Mouse (Mus musculus) embryonic facial prominence, embryonic 15.5 days (tissue): ENCODE results near the gene Dmbx1. TPM values are rescaled to one million over a fixed set of nuclear protein-coding genes. Genes with fewer than 3 reads are reported as not detected.

Experiments
- ATAC-seq: fragments of 200-750 bp; cut with Nextera tagmentation; 2 replicates; pipeline ENCODE4 v1.8.0; 2017; ENCODE audit warnings: low read depth, moderate TSS enrichment; ENCODE audit not compliant: insufficient number of reproducible peaks, low FRiP score, low TSS enrichment
- H3K27ac ChIP-seq: fragments of 300-500 bp; sonication (generic); replicated peaks from 2 replicates; pipeline ENCODE4 v1.5.1; 2015; ENCODE audit warnings: mild to moderate bottlenecking, inconsistent platforms
- H3K27me3 ChIP-seq: fragments of 300-500 bp; sonication (generic); 2 replicates; pipeline ENCODE4 v1.6.1; 2015; ENCODE audit warnings: inconsistent platforms
- H3K36me3 ChIP-seq: fragments of 300-500 bp; sonication (generic); 2 replicates; pipeline ENCODE4 v1.6.1; 2015; ENCODE audit warnings: mild to moderate bottlenecking, inconsistent platforms
- H3K4me1 ChIP-seq: fragments of 300-500 bp; sonication (generic); 2 replicates; pipeline ENCODE4 v1.6.1; 2015; ENCODE audit warnings: inconsistent platforms
- H3K4me2 ChIP-seq: fragments of 300-500 bp; sonication (generic); replicated peaks from 2 replicates; pipeline ENCODE4 v1.6.1; 2015; ENCODE audit warnings: mild to moderate bottlenecking, inconsistent platforms
- H3K4me3 ChIP-seq: fragments of 300-500 bp; sonication (generic); replicated peaks from 2 replicates; pipeline ENCODE4 v1.5.1; 2015; ENCODE audit warnings: mild to moderate bottlenecking, inconsistent platforms
- H3K9ac ChIP-seq: fragments of 300-500 bp; sonication (generic); 2 replicates; pipeline ENCODE4 v1.6.1; 2015; ENCODE audit warnings: inconsistent platforms
- H3K9me3 ChIP-seq: fragments of 300-500 bp; sonication (generic); replicated peaks from 2 replicates; pipeline ENCODE4 v1.6.1; 2016; ENCODE audit warnings: inconsistent platforms
- WGBS: fragments of 180-500 bp; shearing (Covaris S2); methylation state at CpG from one replicate; pipeline ENCODE4 v1.1.7; 2015; 5-methylcytosine and 5-hydroxymethylcytosine counted together
- polyA plus RNA-seq: library from polyadenylated mRNA; unstranded; fragments of >200 nt; fragmentation: Nextera tagmentation; extraction: Ambion mirVana; gene quantifications from 2 replicates; pipeline ENCODE4 v1.2.1, GENCODE M21; 2015

Dmbx1 gene
- polyA plus RNA-seq, 1 experiment from 2014 or later: 3.3 TPM

GRCm38 (mm10) chr4:115885846-115886245, 53.9 kb downstream of the Dmbx1 start:
- H3K9ac ChIP-seq: no peak overlapping the region
- no peak overlapping the region for H3K4me3 ChIP-seq
- ATAC-seq: no peak
- H3K36me3 ChIP-seq: no peaks in the 10 kb centered on the region
- H3K27ac ChIP-seq: no peak overlapping the region
- H3K9me3 ChIP-seq: no peaks in the 10 kb centered on the region
- H3K4me1 ChIP-seq: peaks cover 9% of the 10 kb centered on the region
- H3K4me2 ChIP-seq: no peak overlapping the region
- H3K27me3 ChIP-seq: peaks cover 24% of the 10 kb centered on the region
- 68% methylated on average over 3 of the region's 3 CpGs for WGBS

GRCm38 (mm10) chr4:115884022-115884421, 55.7 kb downstream of the Dmbx1 start, which contains the start of gene Kncn:
Kncn (plus strand) TSS chr4:115884400.
- Histone ChIP-seq H3K4me2 (no peak within 1 kb of the TSS), H3K9me3 (no peaks in the 10 kb centered on the region), H3K27ac (no peak within 1 kb of the TSS), H3K4me3 (no peak within 1 kb of the TSS), H3K4me1 (no peaks in the 10 kb centered on the region), H3K36me3 (no peaks in the 10 kb centered on the region), H3K9ac (no peak within 1 kb of the TSS), H3K27me3 (0 out of 2 replicates have a peak, but pooled peaks cover 7% of the 10 kb centered on the region)
- ATAC-seq: no peak
- WGBS: 63% methylated on average over 6 of the region's 6 CpGs

- WGBS: 53% methylated on average over 4 of the region's 4 CpGs
- no peak for ATAC-seq
Measured at GRCm38 (mm10) chr4:115882195-115882594, 57.5 kb downstream of the Dmbx1 start.

GRCm38 (mm10) chr4:115881183-115881582, 58.5 kb downstream of the Dmbx1 start:
- Histone ChIP-seq H3K36me3 (0 out of 2 replicates have a peak, but pooled peaks cover 3% of the 10 kb centered on the region), H3K9ac (no peak overlapping the region), H3K4me2 (no peak overlapping the region), H3K4me1 (peaks cover 7% of the 10 kb centered on the region), H3K9me3 (no peaks in the 10 kb centered on the region), H3K27ac (no peak overlapping the region), H3K27me3 (0 out of 2 replicates have a peak, but pooled peaks cover 3% of the 10 kb centered on the region), H3K4me3 (no peak overlapping the region)
- 14% methylated on average over 1 of the region's 1 CpGs for WGBS
- ATAC-seq: no peak

More at GRCm38 (mm10) chr4:115882195-115882594, 57.5 kb downstream of the Dmbx1 start:
- H3K4me1 ChIP-seq: peaks cover 7% of the 10 kb centered on the region
- H3K27ac ChIP-seq: no peak overlapping the region
- no peak overlapping the region for H3K4me3 ChIP-seq
- no peak overlapping the region for H3K9ac ChIP-seq
- 0 out of 2 replicates have a peak, but pooled peaks cover 3% of the 10 kb centered on the region for H3K27me3 ChIP-seq
- H3K9me3 ChIP-seq: no peaks in the 10 kb centered on the region
- H3K4me2 ChIP-seq: no peak overlapping the region
- H3K36me3 ChIP-seq: no peaks in the 10 kb centered on the region

- ATAC-seq: no peak
- Histone ChIP-seq H3K36me3 (peaks cover 15% of the 10 kb centered on the region), H3K4me2 (no peak overlapping the region), H3K4me1 (peaks cover 7% of the 10 kb centered on the region), H3K9ac (no peak overlapping the region), H3K9me3 (no peaks in the 10 kb centered on the region), H3K4me3 (no peak overlapping the region), H3K27ac (no peak overlapping the region), H3K27me3 (0 out of 2 replicates have a peak, but pooled peaks cover 3% of the 10 kb centered on the region)
- 49% methylated on average over 9 of the region's 9 CpGs for WGBS
Measured at GRCm38 (mm10) chr4:115878828-115879227, 60.9 kb downstream of the Dmbx1 start.

GRCm38 (mm10) chr4:115878216-115878678, 61.5 kb downstream of the Dmbx1 start:
- Histone ChIP-seq H3K27ac (no peak overlapping the region), H3K27me3 (0 out of 2 replicates have a peak, but pooled peaks cover 3% of the 10 kb centered on the region), H3K4me3 (no peak overlapping the region), H3K36me3 (peaks cover 19% of the 10 kb centered on the region), H3K9me3 (no peaks in the 10 kb centered on the region), H3K9ac (no peak overlapping the region), H3K4me2 (no peak overlapping the region), H3K4me1 (peaks cover 7% of the 10 kb centered on the region)
- WGBS: 8% methylated on average over 11 of the region's 11 CpGs
- ATAC-seq: no peak

- WGBS: 85% methylated on average over 3 of the region's 3 CpGs
- H3K4me2 ChIP-seq: no peak overlapping the region
- peaks cover 3% of the 10 kb centered on the region for H3K4me1 ChIP-seq
- no peaks in the 10 kb centered on the region for H3K9me3 ChIP-seq
- H3K9ac ChIP-seq: no peak overlapping the region
- H3K36me3 ChIP-seq: peaks cover 38% of the 10 kb centered on the region
- H3K4me3 ChIP-seq: no peak overlapping the region
- H3K27ac ChIP-seq: no peak overlapping the region
- no peak for ATAC-seq
- H3K27me3 ChIP-seq: 0 out of 2 replicates have a peak, but pooled peaks cover 3% of the 10 kb centered on the region
Measured at GRCm38 (mm10) chr4:115873231-115873630, 66.5 kb downstream of the Dmbx1 start.

GRCm38 (mm10) chr4:115869512-115870210, 70.1 kb downstream of the Dmbx1 start:
- Histone ChIP-seq H3K9ac (no peak overlapping the region), H3K4me2 (no peak overlapping the region), H3K4me1 (no peaks in the 10 kb centered on the region), H3K9me3 (no peaks in the 10 kb centered on the region), H3K36me3 (peaks cover 56% of the 10 kb centered on the region), H3K4me3 (no peak overlapping the region), H3K27me3 (no peaks in the 10 kb centered on the region), H3K27ac (no peak overlapping the region)
- ATAC-seq: no peak
- 24% methylated on average over 16 of the region's 16 CpGs for WGBS

Other genes starting within 250 kb of the Dmbx1 start
- 41.1 and 45.7 TPM in 2 replicates for gene Efcab14, start 202.2 kb downstream of the Dmbx1 start, polyA plus RNA-seq
- gene Tex38, start 158.9 kb downstream of the Dmbx1 start, polyA plus RNA-seq: 0.35 TPM in 2 replicates
- gene Atpaf1, start 155.1 kb downstream of the Dmbx1 start, polyA plus RNA-seq: 49.6 and 51.1 TPM in 2 replicates
- gene Mob3c, start 111.8 kb downstream of the Dmbx1 start, polyA plus RNA-seq: 14.5 and 15.5 TPM in 2 replicates
- 33.1 and 33.2 TPM in 2 replicates for gene Mknk1, start 100.7 kb downstream of the Dmbx1 start, polyA plus RNA-seq
- gene Kncn, start 55.5 kb downstream of the Dmbx1 start, polyA plus RNA-seq: not detected in 2 replicates
- gene 6430628N08Rik, start 49.3 kb downstream of the Dmbx1 start, polyA plus RNA-seq: 0.23 TPM in 1 of 2 replicates, not detected in the other
- 7.0 and 8.5 TPM in 2 replicates for gene Faah, start 78.0 kb upstream of the Dmbx1 start, polyA plus RNA-seq
- 15.9 and 17.9 TPM in 2 replicates for gene Nsun4, start 114.0 kb upstream of the Dmbx1 start, polyA plus RNA-seq
- gene Uqcrh, start 135.1 kb upstream of the Dmbx1 start, polyA plus RNA-seq: 472 and 502 TPM in 2 replicates
- 79.5 and 81.6 TPM in 2 replicates for gene Lrrc41, start 135.3 kb upstream of the Dmbx1 start, polyA plus RNA-seq
- 21.8 and 23.6 TPM in 2 replicates for gene Rad54l, start 183.8 kb upstream of the Dmbx1 start, polyA plus RNA-seq
- gene Pomgnt1, start 183.9 kb upstream of the Dmbx1 start, polyA plus RNA-seq: 61.5 and 65.2 TPM in 2 replicates
- gene Lurap1, start 211.4 kb upstream of the Dmbx1 start, polyA plus RNA-seq: 3.2 and 3.4 TPM in 2 replicates
- 5.9 and 9.7 TPM in 2 replicates for gene Tspan1, start 227.7 kb upstream of the Dmbx1 start, polyA plus RNA-seq
- not detected in 2 replicates for gene 1700042G07Rik, start 233.4 kb upstream of the Dmbx1 start, polyA plus RNA-seq
- gene Gm49337, start 233.5 kb upstream of the Dmbx1 start, polyA plus RNA-seq: not detected in 2 replicates